Mouse (Mus musculus): ENCODE measurements around the gene Dnase1l3.

Dnase1l3 gene

GRCm38 (mm10) chr14:7994271-7994767 lies at the start of gene Dnase1l3:
Gene Dnase1l3 (minus strand): TSS chr14:7994573.
- no peak for DNase-seq (ENCODE audit: extremely low spot score)

- DNase-seq (ENCODE audit: extremely low spot score), result no peak
These were observed 48.2 kb upstream of the Dnase1l3 start for GRCm38 (mm10) chr14:8042577-8042976.

GRCm38 (mm10) chr14:8042120-8042519 lies 47.7 kb upstream of the Dnase1l3 start:
- no peak for DNase-seq (ENCODE audit: extremely low spot score)

GRCm38 (mm10) chr14:8040911-8041678 lies 46.7 kb upstream of the Dnase1l3 start:
- no peak for DNase-seq (ENCODE audit: extremely low spot score)

- no peak for DNase-seq (ENCODE audit: extremely low spot score)
These were observed 45.8 kb upstream of the Dnase1l3 start for GRCm38 (mm10) chr14:8040179-8040578.

GRCm38 (mm10) chr14:8038791-8039448 lies 44.5 kb upstream of the Dnase1l3 start:
- no peak for DNase-seq (ENCODE audit: extremely low spot score)

GRCm38 (mm10) chr14:8038150-8038549 lies 43.8 kb upstream of the Dnase1l3 start:
- no peak for DNase-seq (ENCODE audit: extremely low spot score)

GRCm38 (mm10) chr14:8036406-8036805 lies 42.0 kb upstream of the Dnase1l3 start:
- no peak for DNase-seq (ENCODE audit: extremely low spot score)

GRCm38 (mm10) chr14:8035951-8036350 lies 41.6 kb upstream of the Dnase1l3 start:
- DNase-seq (ENCODE audit: extremely low spot score), result no peak

- no peak for DNase-seq (ENCODE audit: extremely low spot score)
These were observed 40.2 kb upstream of the Dnase1l3 start for GRCm38 (mm10) chr14:8034561-8034960.

- DNase-seq (ENCODE audit: extremely low spot score), result no peak
These were observed 37.9 kb upstream of the Dnase1l3 start for GRCm38 (mm10) chr14:8032087-8032944.

- DNase-seq (ENCODE audit: extremely low spot score), result no peak
These were observed 36.2 kb upstream of the Dnase1l3 start for GRCm38 (mm10) chr14:8030535-8030934.

- DNase-seq (ENCODE audit: extremely low spot score), result no peak
These were observed 35.4 kb upstream of the Dnase1l3 start for GRCm38 (mm10) chr14:8029752-8030151.

- DNase-seq (ENCODE audit: extremely low spot score), result no peak
These were observed 33.7 kb upstream of the Dnase1l3 start for GRCm38 (mm10) chr14:8028086-8028485.

- DNase-seq (ENCODE audit: extremely low spot score), result no peak
These were observed 32.6 kb upstream of the Dnase1l3 start for GRCm38 (mm10) chr14:8026769-8027531.

GRCm38 (mm10) chr14:8024936-8025335 lies 30.6 kb upstream of the Dnase1l3 start:
- no peak for DNase-seq (ENCODE audit: extremely low spot score)

GRCm38 (mm10) chr14:8024469-8024868 lies 30.1 kb upstream of the Dnase1l3 start:
- DNase-seq (ENCODE audit: extremely low spot score), result no peak

GRCm38 (mm10) chr14:8020546-8020945 lies 26.2 kb upstream of the Dnase1l3 start:
- DNase-seq (ENCODE audit: extremely low spot score), result no peak

GRCm38 (mm10) chr14:8020011-8020410 lies 25.6 kb upstream of the Dnase1l3 start:
- no peak for DNase-seq (ENCODE audit: extremely low spot score)

GRCm38 (mm10) chr14:8016951-8017350 lies 22.6 kb upstream of the Dnase1l3 start:
- no peak for DNase-seq (ENCODE audit: extremely low spot score)

- DNase-seq (ENCODE audit: extremely low spot score), result no peak
These were observed 21.9 kb upstream of the Dnase1l3 start for GRCm38 (mm10) chr14:8016276-8016675.
